Mouse (Mus musculus) olfactory bulb, adult 2 months (tissue): ENCODE measurements around the gene Kcnq4.

Source experiments
- CTCF ChIP-seq: fragments of 200-500 bp; IDR thresholded peaks from 2 replicates; pipeline ENCODE4 v1.5.1; 2012; ENCODE audit warnings: low read depth, mild to moderate bottlenecking, low read length, moderate library complexity; ENCODE audit not compliant: insufficient read depth
- POLR2A ChIP-seq: fragments of 200-500 bp; IDR thresholded peaks from 2 replicates; pipeline ENCODE4 v1.6.1; 2012; ENCODE audit warnings: mild to moderate bottlenecking, low read depth, low read length, moderate library complexity; ENCODE audit not compliant: insufficient read depth

- TF ChIP-seq CTCF (no peak), POLR2A (no peak)
Observed at GRCm38 (mm10) chr4:120795646-120796045, 47.2 kb upstream of the Kcnq4 start.
